Mouse (Mus musculus) kidney, embryonic 14.5 days (tissue): ENCODE results near the gene Kctd8. TPM values are rescaled to one million over a fixed set of nuclear protein-coding genes. Genes with fewer than 3 reads are reported as not detected.

Experiments used
- microRNA-seq: library from miRNA; unstranded; fragments of <30 nt; microRNA quantifications from one replicate; pipeline ENCODE4, GENCODE M21; 2016
- polyA plus RNA-seq: library from polyadenylated mRNA; unstranded; fragments of >200 nt; fragmentation: Nextera tagmentation; extraction: Ambion mirVana; gene quantifications from 2 replicates; pipeline ENCODE4 v1.2.1, GENCODE M21; 2014

The Kctd8 gene
- polyA plus RNA-seq, 1 experiment from 2014 or later, result 0.61 TPM

Small RNA genes within 50 kb of the gene (microRNA-seq; reads per million reads assigned to microRNA genes)
- not detected for gene Gm24368

Other genes starting within 250 kb of the Kctd8 start
- gene Yipf7, start 201.0 kb upstream of the Kctd8 start, polyA plus RNA-seq, result 0.39 TPM in 1 of 2 replicates, not detected in the other
- gene Guf1, start 215.2 kb upstream of the Kctd8 start, polyA plus RNA-seq, result 53.6 and 63.7 TPM in 2 replicates